Mouse (Mus musculus) spleen, adult 12 weeks (tissue): ENCODE data around the gene Uchl5.

Source experiments
- DNase-seq: peaks from one replicate; pipeline ENCODE4 v3.0.0; 2022; ENCODE audit warnings: low spot score

Uchl5 gene

GRCm38 (mm10) chr1:143803537-143803936, 26.5 kb downstream of the Uchl5 start:
- DNase-seq: no peak

GRCm38 (mm10) chr1:143809062-143809461, 32.0 kb downstream of the Uchl5 start:
- DNase-seq: no peak

GRCm38 (mm10) chr1:143813676-143814360, 36.7 kb downstream of the Uchl5 start:
- DNase-seq: peak; percentile 45

GRCm38 (mm10) chr1:143820096-143820877, 43.2 kb downstream of the Uchl5 start:
- DNase-seq: no peak

GRCm38 (mm10) chr1:143822677-143823076, 45.6 kb downstream of the Uchl5 start:
- no peak for DNase-seq

- DNase-seq: no peak
These were observed 53.6 kb downstream of the Uchl5 start for GRCm38 (mm10) chr1:143830713-143831112.

- no peak for DNase-seq
These were observed 59.5 kb downstream of the Uchl5 start for GRCm38 (mm10) chr1:143836363-143837182.

- no peak for DNase-seq
These were observed 60.6 kb downstream of the Uchl5 start for GRCm38 (mm10) chr1:143837681-143838080.

- DNase-seq: no peak
These were observed 61.9 kb downstream of the Uchl5 start for GRCm38 (mm10) chr1:143838896-143839410.

- DNase-seq: no peak
These were observed 75.3 kb downstream of the Uchl5 start for GRCm38 (mm10) chr1:143852329-143852728.

GRCm38 (mm10) chr1:143852779-143853358, 75.8 kb downstream of the Uchl5 start:
- DNase-seq: no peak

GRCm38 (mm10) chr1:143853691-143854115, 76.6 kb downstream of the Uchl5 start:
- no peak for DNase-seq

- no peak for DNase-seq
These were observed 78.6 kb downstream of the Uchl5 start for GRCm38 (mm10) chr1:143855706-143856105.
